Mouse (Mus musculus) urinary bladder, postnatal 4 days (tissue): ENCODE measurements around the gene Gm10096.
"Not testable (repeated sequence)": the region's sequence is repeated elsewhere in the genome, so short reads cannot be mapped to it uniquely, and the experiment has no call there.

Experiments used
- DNase-seq, 2 experiments: peaks; one replicate each; pipeline ENCODE4 v3.0.0; 2021 to 2022; ENCODE audit warnings: low spot score in 2 of 2

The Gm10096 gene

DNA sequence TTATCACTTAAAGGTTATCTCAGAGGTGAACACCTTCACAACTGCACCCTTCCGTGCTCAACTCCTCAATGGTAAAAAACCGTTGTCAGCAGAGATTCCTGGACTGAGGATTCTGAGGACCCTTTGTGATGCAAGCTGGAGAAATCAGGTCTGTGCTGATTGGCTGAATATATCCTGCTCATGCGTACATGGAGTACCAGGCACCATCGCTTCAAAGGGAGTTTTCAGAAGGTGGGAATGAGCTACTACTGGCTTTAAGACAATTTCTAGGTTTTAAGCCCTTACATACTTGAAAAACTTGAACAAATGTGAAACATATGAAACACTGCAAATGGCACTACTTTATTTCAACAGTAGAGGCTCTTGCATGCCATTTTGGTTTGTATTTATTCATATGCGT, at the start of gene Gm10096:
TSS of gene Gm10096 (minus strand) at position 101 of the 400 bp plus-strand sequence.
- DNase-seq, result not testable (repeated sequence)
